Mouse (Mus musculus) cortical plate, adult 2 months (tissue): ENCODE measurements around the gene Cldn34b4. TPM values are rescaled to one million over a fixed set of nuclear protein-coding genes. Genes with fewer than 3 reads are reported as not detected.

Experiments used
- H3K27ac ChIP-seq: fragments of 200-500 bp; 2 replicates; pipeline ENCODE4 v1.5.1; 2012; ENCODE audit warnings: low read length, control low read depth, inconsistent platforms; ENCODE audit not compliant: insufficient read depth
- H3K4me1 ChIP-seq: fragments of 200-500 bp; 2 replicates; pipeline ENCODE4 v1.6.1; 2011; ENCODE audit warnings: low read length; ENCODE audit not compliant: control insufficient read depth, insufficient read depth
- H3K4me3 ChIP-seq: fragments of 200-500 bp; 2 replicates; pipeline ENCODE4 v1.5.1; 2011; ENCODE audit warnings: mild to moderate bottlenecking, low read length, control low read depth; ENCODE audit not compliant: insufficient read depth
- CTCF ChIP-seq: fragments of 200-500 bp; IDR thresholded peaks from 2 replicates; pipeline ENCODE4 v1.5.1; 2011; ENCODE audit warnings: mild to moderate bottlenecking, control low read depth, low read length; ENCODE audit not compliant: insufficient read depth; ENCODE audit errors: extremely low read depth
- POLR2A ChIP-seq: fragments of 200-500 bp; IDR thresholded peaks from 2 replicates; pipeline ENCODE4 v1.6.1; 2011; ENCODE audit warnings: mild to moderate bottlenecking, low read length, control low read depth; ENCODE audit not compliant: insufficient read depth; ENCODE audit errors: extremely low read depth
- polyA plus RNA-seq: library from polyadenylated mRNA; depleted of rRNA; stranded (reverse); fragments of >200 nt; gene quantifications from 2 replicates; pipeline ENCODE4 v1.2.3, GENCODE M21; 2012; rRNA removed

Cldn34b4 gene
- not detected in 2 replicates for polyA plus RNA-seq

GRCm38 (mm10) chrX:76393050-76393449 lies at the start of gene Cldn34b4:
Gene Cldn34b4 (plus strand): TSS chrX:76393350.
- H3K27ac ChIP-seq = no peak within 1 kb of the TSS
- TF ChIP-seq POLR2A = no peak
- TF ChIP-seq CTCF = no peak
- H3K4me3 ChIP-seq = no peak within 1 kb of the TSS
- H3K4me1 ChIP-seq = no peaks in the 10 kb centered on the region

Other genes with a start within 250 kb of the Cldn34b4 start
- gene Cldn34b3, start 129.0 kb upstream of the Cldn34b4 start, polyA plus RNA-seq = not detected in 2 replicates
- gene Cldn34d, start 209.6 kb downstream of the Cldn34b4 start, polyA plus RNA-seq = 0.09 TPM in 1 of 2 replicates, not detected in the other